Mouse (Mus musculus): ENCODE measurements around the gene Dnah17.

Gene Dnah17

GRCm38 (mm10) chr11:117994250-117995057 is 136.0 kb downstream of the Dnah17 start:
- DNase-seq (ENCODE audit: low spot score): no peak

GRCm38 (mm10) chr11:117993190-117994175 is 137.0 kb downstream of the Dnah17 start:
- no peak for DNase-seq (ENCODE audit: low spot score)

- DNase-seq (ENCODE audit: low spot score): no peak
Measured at GRCm38 (mm10) chr11:117991502-117992470, 138.6 kb downstream of the Dnah17 start.

- peak; percentile 57 for DNase-seq (ENCODE audit: low spot score)
Measured at GRCm38 (mm10) chr11:117989926-117990325, 140.5 kb downstream of the Dnah17 start.

- no peak for DNase-seq (ENCODE audit: low spot score)
Measured at GRCm38 (mm10) chr11:117989241-117989640, 141.2 kb downstream of the Dnah17 start.

GRCm38 (mm10) chr11:117987968-117988367 is 142.5 kb downstream of the Dnah17 start:
- DNase-seq (ENCODE audit: low spot score): peak; percentile 80

GRCm38 (mm10) chr11:117987032-117987451 is 143.4 kb downstream of the Dnah17 start:
- peak; percentile 41 for DNase-seq (ENCODE audit: low spot score)

GRCm38 (mm10) chr11:117986126-117987031 is 144.1 kb downstream of the Dnah17 start, which contains the start of gene Pgs1:
Pgs1 (plus strand) TSS chr11:117986292.
- peak; percentile 84 for DNase-seq (ENCODE audit: low spot score)

- DNase-seq (ENCODE audit: low spot score): no peak
Measured at GRCm38 (mm10) chr11:117983770-117984169, 146.7 kb downstream of the Dnah17 start.

GRCm38 (mm10) chr11:117982426-117982825 is 148.0 kb downstream of the Dnah17 start:
- DNase-seq (ENCODE audit: low spot score): no peak

- no peak for DNase-seq (ENCODE audit: low spot score)
Measured at GRCm38 (mm10) chr11:117979388-117979787, 151.0 kb downstream of the Dnah17 start.

GRCm38 (mm10) chr11:117977694-117978360 is 152.6 kb downstream of the Dnah17 start:
- no peak for DNase-seq (ENCODE audit: low spot score)

- DNase-seq (ENCODE audit: low spot score): no peak
Measured at GRCm38 (mm10) chr11:117976081-117976582, 154.3 kb downstream of the Dnah17 start.

- DNase-seq (ENCODE audit: low spot score): no peak
Measured at GRCm38 (mm10) chr11:117975211-117975967, 155.0 kb downstream of the Dnah17 start.

GRCm38 (mm10) chr11:117974327-117975125 is 155.9 kb downstream of the Dnah17 start:
- no peak for DNase-seq (ENCODE audit: low spot score)

- DNase-seq (ENCODE audit: low spot score): no peak
Measured at GRCm38 (mm10) chr11:117973569-117973968, 156.9 kb downstream of the Dnah17 start.

- DNase-seq (ENCODE audit: low spot score): no peak
Measured at GRCm38 (mm10) chr11:117972656-117973558, 157.5 kb downstream of the Dnah17 start.

Measured in c-Kit-positive CD71-positive TER-119-positive erythroid progenitor cells, embryonic 14.5 days (primary cell).